Comparison of ENCODE assay signal across 8 mouse cellular contexts in the genomic region with DNA sequence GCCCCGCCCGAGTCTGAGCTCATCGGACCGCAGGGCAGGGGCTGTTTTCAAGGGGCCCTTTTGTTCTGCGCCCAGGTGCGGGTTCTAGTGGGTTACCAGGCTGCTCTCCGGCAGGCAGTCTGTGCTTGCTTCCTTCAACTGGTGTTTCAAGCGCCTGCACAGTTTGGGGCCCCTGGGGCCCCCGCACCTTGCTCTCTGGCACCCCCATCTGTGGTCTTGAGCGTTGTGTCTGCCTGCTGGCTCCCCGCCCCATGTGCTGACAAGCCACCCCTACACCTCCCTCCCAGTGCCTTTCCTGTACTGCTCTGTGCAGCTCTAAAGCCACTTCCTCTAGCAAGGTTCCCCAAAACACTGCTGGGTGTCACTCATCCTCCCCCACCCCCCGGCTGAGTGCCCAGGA. TPM values are rescaled to one million over a fixed set of nuclear protein-coding genes. Genes with fewer than 3 reads are reported as not detected.
A peak's percentile ranks its signal among the peaks of the same experiment; 100 is the strongest.
DNase-seq lines count a peak whose midpoint lies in the region; TF ChIP-seq lines count a peak whose summit lies in the region.

No protein-coding gene starts in this region.

- peak; percentile 21; the same call in 1 of the 2 replicates for TF ChIP-seq CTCF in heart, adult 2 months (IDR thresholded peaks at IDR 0.05)

- H3K4me1 ChIP-seq in heart, adult 2 months (ENCODE audit: control insufficient read depth, insufficient read depth, low read length), result no peaks in the 10 kb centered on the region; the same call in 1 of the 2 replicates
- H3K4me1 ChIP-seq in limb, embryonic 10.5 days, result peaks cover 35% of the 10 kb centered on the region

- H3K9me3 ChIP-seq in limb, embryonic 10.5 days (replicated peaks), result no peaks in the 10 kb centered on the region

- WGBS in heart, adult 2 months, result 62% methylated on average over 12 of the region's 12 CpGs
- WGBS in limb, embryonic 10.5 days, result 57% methylated on average over 12 of the region's 12 CpGs

- no peak for TF ChIP-seq POLR2A in heart, adult 2 months (IDR thresholded peaks at IDR 0.05; ENCODE audit: insufficient read depth, low read depth, low read length)

- H3K27ac ChIP-seq in heart, adult 2 months, result no peak overlapping the region
- H3K27ac ChIP-seq in limb, embryonic 10.5 days, result peak overlapping the region; percentile 46; the same call in 1 of the 2 replicates

- H3K79me2 ChIP-seq in heart, adult 2 months (replicated peaks; ENCODE audit: control insufficient read depth, insufficient read depth, low read length), result no peaks in the 10 kb centered on the region

- H3K9ac ChIP-seq in heart, adult 2 months (ENCODE audit: low read depth, low read length), result no peak overlapping the region

- no peak overlapping the region for H3K4me3 ChIP-seq in heart, adult 2 months
- H3K4me3 ChIP-seq in limb, embryonic 10.5 days, result no peak overlapping the region

- no peaks in the 10 kb centered on the region for H3K27me3 ChIP-seq in heart, adult 2 months (ENCODE audit: control insufficient read depth, insufficient read depth, low read length)
- no peaks in the 10 kb centered on the region for H3K27me3 ChIP-seq in limb, embryonic 10.5 days (ENCODE audit: low read depth, poor library complexity, severe bottlenecking)

- H3K36me3 ChIP-seq in heart, adult 2 months (ENCODE audit: control insufficient read depth, insufficient read depth, low read length), result no peaks in the 10 kb centered on the region
- H3K36me3 ChIP-seq in limb, embryonic 10.5 days, result no peaks in the 10 kb centered on the region

- intact Hi-C loops in heart, adult 2 months (cut with DNase I), result no loop called here

- peak; percentile 66 for DNase-seq in layer of hippocampus, adult 11-12 months (ENCODE audit: low spot score)
- no peak for DNase-seq in layer of hippocampus, adult 8-10 months (ENCODE audit: low spot score in 2 of 2)
- DNase-seq in MEL-GATA-1-ER (ENCODE audit: extremely low read depth, low read depth), result peak; percentile 91
- peak; percentile 62 to 85 for DNase-seq in heart, adult 2 months
- peak; percentile 33 for DNase-seq in limb, embryonic 10.5 days (ENCODE audit: low spot score)
- DNase-seq in monocyte, adult 2 months (ENCODE audit: low read depth in 1 of 2, low spot score in 2 of 2), result peak; percentile 85 to 90
- DNase-seq in embryo, embryonic 11 days, result no peak
- no peak for DNase-seq in testis, postnatal 10 days (ENCODE audit: low spot score)

- TF ChIP-seq EP300 in heart, adult 2 months (IDR thresholded peaks at IDR 0.05; ENCODE audit: insufficient read depth, low read depth, low read length), result no peak

RNA-seq across cellular contexts. Expression of gene Rassf5, which starts 45.1 kb away (rescaled TPM):
- total RNA-seq in layer of hippocampus, adult 8-10 months (2022), result 10 to 100 TPM; 17.6 to 21.5 (median 18.6) TPM
- 1 to 10 TPM; 1.7 to 2.3 TPM for total RNA-seq in heart, adult 2 months (2021)
- 1.6 and 2.0 TPM in 2 replicates for polyA plus RNA-seq in heart, adult 2 months (2012; rRNA removed)
- polyA plus RNA-seq in limb, embryonic 10.5 days (2016; fragmentation: Nextera tagmentation; extraction: Ambion mirVana), result 1.2 and 1.3 TPM in 2 replicates

RNA-seq across cellular contexts. Expression of gene Eif2d, which starts 47.0 kb away (rescaled TPM):
- 10 to 100 TPM; 40.0 to 50.0 (median 46.8) TPM for total RNA-seq in layer of hippocampus, adult 8-10 months (2022)
- 10 to 100 TPM; 34.7 to 37.1 TPM for total RNA-seq in heart, adult 2 months (2021)
- polyA plus RNA-seq in heart, adult 2 months (2012; rRNA removed), result 25.8 and 35.3 TPM in 2 replicates
- 73.5 and 76.7 TPM in 2 replicates for polyA plus RNA-seq in limb, embryonic 10.5 days (2016; fragmentation: Nextera tagmentation; extraction: Ambion mirVana)

Comparison
In these comparisons a context has a peak if more than half of its experiments do, and no peak if none do; other contexts are left out.
1. DNase-seq: peak in layer of hippocampus, adult 11-12 months (single experiment), MEL-GATA-1-ER (single experiment), heart, adult 2 months (2 of 2), limb, embryonic 10.5 days (single experiment) and monocyte, adult 2 months (2 of 2); none in layer of hippocampus, adult 8-10 months (0 of 2), embryo, embryonic 11 days (single experiment) and testis, postnatal 10 days (single experiment).
2. RNA of gene Rassf5, which starts 45.1 kb away (total RNA-seq): 17.6 to 21.5 TPM in layer of hippocampus, adult 8-10 months; 1.7 to 2.3 TPM in heart, adult 2 months; every median in the first group is over 4 times any median in the second.